Comparison of ENCODE assay signal across 14 mouse cellular contexts in the genomic region with DNA sequence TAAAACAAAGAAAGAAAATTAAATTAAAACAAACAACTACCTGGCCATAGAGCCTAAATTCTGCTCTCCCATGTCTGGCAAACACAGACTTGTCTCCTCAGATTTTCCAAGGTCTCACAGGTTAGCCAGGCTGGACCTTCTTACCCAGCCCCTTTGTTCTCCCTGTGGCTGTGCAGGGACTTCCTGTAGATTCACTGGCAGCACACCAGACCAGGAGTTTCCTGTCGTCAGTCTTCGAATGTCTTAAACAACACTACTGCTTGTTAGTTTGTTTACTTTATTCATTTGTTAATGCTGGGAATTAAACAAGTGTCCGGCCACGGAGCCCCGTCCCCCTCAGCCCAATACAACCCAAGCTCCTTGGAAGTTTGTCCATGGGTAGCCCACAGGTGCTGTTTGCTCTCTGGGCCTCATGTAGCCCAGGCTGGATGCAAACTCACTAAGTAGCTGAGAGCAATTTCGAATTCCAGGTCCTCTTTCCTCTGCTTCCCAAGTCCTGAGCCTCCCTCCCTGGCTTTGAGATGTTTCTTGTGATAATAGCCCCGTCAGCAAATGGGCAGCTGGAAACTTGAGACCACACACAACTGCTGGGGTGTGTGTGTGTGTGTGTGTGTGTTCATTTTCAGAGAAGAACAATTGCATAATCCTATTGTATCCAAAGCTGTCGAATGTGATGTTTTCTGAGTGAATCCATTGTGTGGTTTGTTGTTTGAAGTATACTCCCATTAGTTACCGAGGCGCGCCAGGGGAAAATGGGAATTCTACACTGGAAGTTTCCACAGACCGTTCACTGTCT. TPM values are rescaled to one million over a fixed set of nuclear protein-coding genes. Genes with fewer than 3 reads are reported as not detected.
DNase-seq lines count a peak whose midpoint lies in the region; ATAC-seq and TF ChIP-seq lines count a peak whose summit lies in the region.
"Had no signal": no experiment of that assay in that cellular context is flagged by ENCODE, and none has a peak within 500 bp of the region (broad histone marks: within the 10 kb centered on the region; RNA-seq: fewer than 3 reads in every experiment).

No protein-coding gene starts in this region.

- H3K36me3 ChIP-seq in heart, embryonic 13.5 days = no peaks in the 10 kb centered on the region
- H3K36me3 ChIP-seq in lung, embryonic 15.5 days = no peaks in the 10 kb centered on the region
- H3K36me3 ChIP-seq in embryonic facial prominence, embryonic 10.5 days (replicated peaks) = no peaks in the 10 kb centered on the region
- no peaks in the 10 kb centered on the region for H3K36me3 ChIP-seq in lung, postnatal 0 days (ENCODE audit: insufficient read depth, low read length)
- H3K36me3 ChIP-seq: hindbrain, embryonic 12.5 days had no signal

- TF ChIP-seq CTCF in lung, adult 2 months (IDR thresholded peaks at IDR 0.05; ENCODE audit: insufficient read depth, low read length) = no peak
- no peak for TF ChIP-seq CTCF in lung, postnatal 0 days (IDR thresholded peaks at IDR 0.05)

- intact Hi-C loops in heart, postnatal 36 days (cut with DNase I) = no loop called here

- TF ChIP-seq EP300 in lung, postnatal 0 days (IDR thresholded peaks at IDR 0.05) = peak; percentile 54; the same call in 1 of the 2 replicates

- peak overlapping the region; percentile 48; the same call in 1 of the 2 replicates for H3K27ac ChIP-seq in heart, embryonic 13.5 days (replicated peaks)
- peak overlapping the region; percentile 48 for H3K27ac ChIP-seq in lung, embryonic 15.5 days
- H3K27ac ChIP-seq in embryonic facial prominence, embryonic 10.5 days (replicated peaks) = peak overlapping the region; percentile 66
- peak overlapping the region; percentile 72 for H3K27ac ChIP-seq in lung, postnatal 0 days (ENCODE audit: low read length)
- H3K27ac ChIP-seq: hindbrain, embryonic 12.5 days had no signal

- 54% methylated on average over 12 of the region's 12 CpGs for WGBS in heart, embryonic 13.5 days
- WGBS in lung, embryonic 15.5 days = 38% methylated on average over 12 of the region's 12 CpGs
- WGBS in lung, adult 2 months = 28% methylated on average over 12 of the region's 12 CpGs
- WGBS in embryonic facial prominence, embryonic 10.5 days = 58% methylated on average over 12 of the region's 12 CpGs
- WGBS in lung, postnatal 0 days = 39% methylated on average over 12 of the region's 12 CpGs

- H3K4me1 ChIP-seq in heart, embryonic 13.5 days = peaks cover 17% of the 10 kb centered on the region
- H3K4me1 ChIP-seq in lung, embryonic 15.5 days = peaks cover 18% of the 10 kb centered on the region
- H3K4me1 ChIP-seq in lung, adult 2 months (ENCODE audit: control insufficient read depth, insufficient read depth, low read length) = peaks cover 4% of the 10 kb centered on the region; the same call in 1 of the 2 replicates
- peaks cover 22% of the 10 kb centered on the region; the same call in 1 of the 2 replicates for H3K4me1 ChIP-seq in embryonic facial prominence, embryonic 10.5 days
- no peaks in the 10 kb centered on the region for H3K4me1 ChIP-seq in lung, postnatal 0 days (ENCODE audit: insufficient read depth, low read depth, low read length)

- H3K4me3 ChIP-seq in heart, embryonic 13.5 days = no peak overlapping the region
- H3K4me3 ChIP-seq in lung, embryonic 15.5 days = no peak overlapping the region
- H3K4me3 ChIP-seq in lung, adult 2 months (replicated peaks; ENCODE audit: extremely low read depth, low read depth, low read length) = no peak overlapping the region
- no peak overlapping the region for H3K4me3 ChIP-seq in embryonic facial prominence, embryonic 10.5 days
- no peak overlapping the region for H3K4me3 ChIP-seq in lung, postnatal 0 days (ENCODE audit: low read depth, low read length)
- H3K4me3 ChIP-seq: erythroblast, embryonic 14.5 days; hindbrain, embryonic 12.5 days; myocyte had no signal

- no peak for TF ChIP-seq POLR2A in lung, adult 2 months (IDR thresholded peaks at IDR 0.05; ENCODE audit: borderline replicate concordance, extremely low read depth, low read depth, low read length)

- H3K9ac ChIP-seq in heart, embryonic 13.5 days = no peak overlapping the region
- no peak overlapping the region for H3K9ac ChIP-seq in lung, embryonic 15.5 days
- no peak overlapping the region for H3K9ac ChIP-seq in lung, postnatal 0 days (replicated peaks; ENCODE audit: low read depth)
- H3K9ac ChIP-seq: hindbrain, embryonic 12.5 days had no signal

- H3K9me3 ChIP-seq in heart, embryonic 13.5 days = no peaks in the 10 kb centered on the region
- H3K9me3 ChIP-seq in lung, embryonic 15.5 days = no peaks in the 10 kb centered on the region
- H3K9me3 ChIP-seq in embryonic facial prominence, embryonic 10.5 days = no peaks in the 10 kb centered on the region
- H3K9me3 ChIP-seq in lung, postnatal 0 days (ENCODE audit: low read length) = no peaks in the 10 kb centered on the region
- H3K9me3 ChIP-seq: hindbrain, embryonic 12.5 days had no signal

- DNase-seq in heart, postnatal 36 days = no peak
- no peak for DNase-seq in lung, adult 2 months
- DNase-seq in embryonic facial prominence, embryonic 10.5 days (ENCODE audit: low spot score) = no peak
- peak; percentile 62 for DNase-seq in lung, postnatal 0 days (ENCODE audit: low spot score)
- DNase-seq in urinary bladder, adult 18-20 months (ENCODE audit: low spot score in 2 of 2) = no peak
- no peak for DNase-seq in natural killer cell, adult 2 months (ENCODE audit: low spot score in 2 of 2)
- DNase-seq: adrenal gland, postnatal 36 days; cerebellum, adult 2 months; thymus, postnatal 4 days had no signal

- no peak overlapping the region for H3K4me2 ChIP-seq in heart, embryonic 13.5 days
- H3K4me2 ChIP-seq in lung, embryonic 15.5 days = no peak overlapping the region
- H3K4me2 ChIP-seq in lung, postnatal 0 days (replicated peaks; ENCODE audit: low read depth, low read length) = no peak overlapping the region
- H3K4me2 ChIP-seq: hindbrain, embryonic 12.5 days had no signal

- ATAC-seq in heart, embryonic 13.5 days (ENCODE audit: extremely low read depth, insufficient number of reproducible peaks, low FRiP score, low TSS enrichment) = no peak
- ATAC-seq in lung, embryonic 15.5 days (ENCODE audit: borderline replicate concordance, extremely low read depth, low FRiP score, low TSS enrichment) = no peak
- ATAC-seq in lung, postnatal 0 days = peak; percentile 66

- H3K27me3 ChIP-seq in heart, embryonic 13.5 days (replicated peaks) = no peaks in the 10 kb centered on the region
- no peaks in the 10 kb centered on the region for H3K27me3 ChIP-seq in lung, embryonic 15.5 days
- H3K27me3 ChIP-seq in embryonic facial prominence, embryonic 10.5 days (replicated peaks; ENCODE audit: low read depth, poor library complexity, severe bottlenecking) = no peaks in the 10 kb centered on the region
- H3K27me3 ChIP-seq in lung, postnatal 0 days (replicated peaks; ENCODE audit: insufficient read depth, low read length) = no peaks in the 10 kb centered on the region
- H3K27me3 ChIP-seq: hindbrain, embryonic 12.5 days had no signal

RNA-seq across cellular contexts. Expression of a gene that starts 11.7 kb away (rescaled TPM):
- polyA plus RNA-seq in heart, embryonic 13.5 days (2015; fragmentation: Nextera tagmentation; extraction: Ambion mirVana) = 18.1 and 20.0 TPM in 2 replicates
- total RNA-seq in heart, postnatal 36 days (2021) = 10 to 100 TPM; 11.1 to 31.6 TPM
- polyA plus RNA-seq in lung, embryonic 15.5 days (2015; fragmentation: Nextera tagmentation; extraction: Ambion mirVana) = 9.0 and 9.4 TPM in 2 replicates
- 5.9 and 9.7 TPM in 2 replicates for polyA plus RNA-seq in lung, adult 2 months (2012; rRNA removed)
- polyA plus RNA-seq in embryonic facial prominence, embryonic 10.5 days (2016; fragmentation: Nextera tagmentation; extraction: Ambion mirVana) = 4.2 and 5.4 TPM in 2 replicates
- 8.5 and 9.5 TPM in 2 replicates for polyA plus RNA-seq in lung, postnatal 0 days (2015; fragmentation: Nextera tagmentation; extraction: Ambion mirVana)
